Mouse (Mus musculus): ENCODE measurements around the gene Anxa5.

DNA sequence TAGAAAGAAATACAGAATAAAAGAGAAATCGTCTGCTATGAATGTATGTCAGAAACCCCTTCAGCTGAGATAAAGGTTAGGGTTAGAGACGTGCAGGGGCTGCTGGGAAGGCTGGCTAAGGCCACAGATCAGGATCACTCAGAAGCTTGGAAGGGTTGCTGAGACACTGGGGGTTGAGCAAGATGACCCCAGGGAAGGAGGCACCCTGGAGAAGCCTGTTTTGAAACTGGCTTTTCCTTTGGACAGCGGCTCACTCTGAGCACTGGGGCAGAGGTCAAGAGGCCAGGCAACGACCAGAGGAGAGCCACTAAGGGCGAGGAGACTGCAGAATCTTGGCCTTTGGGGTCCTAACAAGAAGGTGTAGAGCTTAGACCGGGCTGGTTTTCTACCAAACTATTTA, 10.5 kb upstream of the Anxa5 start:
- no peak for TF ChIP-seq JUN (IDR thresholded peaks at IDR 0.05; ENCODE audit: insufficient read depth, low read depth, low read length)
- no peak for TF ChIP-seq EP300 (IDR thresholded peaks at IDR 0.05; ENCODE audit: low read length)
- no peak for TF ChIP-seq POLR2A (IDR thresholded peaks at IDR 0.05; ENCODE audit: low read depth, low read length)
- TF ChIP-seq MAZ (IDR thresholded peaks at IDR 0.05; ENCODE audit: low read depth, low read length): no peak
- no peak for TF ChIP-seq CTCF (conservative IDR thresholded peaks at IDR 0.05 in 1 of 2, IDR thresholded peaks at IDR 0.05 in 1 of 2; ENCODE audit: low read depth in 2 of 2, low read length in 2 of 2)
- TF ChIP-seq CHD2 (IDR thresholded peaks at IDR 0.05; ENCODE audit: low read length): no peak
- no peak for TF ChIP-seq ZNF384 (IDR thresholded peaks at IDR 0.05; ENCODE audit: low read depth, low read length)
- no peak for TF ChIP-seq IRF4 (IDR thresholded peaks at IDR 0.05; ENCODE audit: low read depth, low read length)
- no peak for TF ChIP-seq MAFK (IDR thresholded peaks at IDR 0.05; ENCODE audit: insufficient replicate concordance, low read length)
- TF ChIP-seq USF1 (IDR thresholded peaks at IDR 0.05; ENCODE audit: low read depth, low read length): no peak
